ENCODE assay signal across 10 mouse cellular contexts in the genomic region with DNA sequence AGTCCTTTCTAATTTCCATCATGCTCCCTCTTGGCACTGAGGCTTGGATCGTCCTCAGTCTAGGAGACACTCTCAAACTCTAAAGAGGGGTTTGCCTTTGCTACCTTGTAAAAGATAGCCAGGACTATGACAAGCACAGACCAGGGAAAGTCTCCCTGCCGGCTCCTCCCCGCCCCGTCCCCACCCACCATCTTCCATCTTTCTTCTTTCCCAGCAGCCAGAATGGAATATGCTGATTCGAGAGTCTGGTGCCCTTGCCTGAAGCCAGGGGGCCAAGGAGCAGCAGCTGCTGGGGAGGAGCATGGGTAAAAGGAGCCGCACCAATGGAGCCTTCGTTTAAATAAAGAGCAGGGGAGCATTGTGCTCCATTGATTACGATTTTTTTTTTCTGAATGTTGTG.
DNase-seq lines count a peak whose midpoint lies in the region; ATAC-seq and TF ChIP-seq lines count a peak whose summit lies in the region.
"Had no signal": no experiment of that assay in that cellular context is flagged by ENCODE, and none has a peak within 500 bp of the region (broad histone marks: within the 10 kb centered on the region; RNA-seq: fewer than 3 reads in every experiment).

No protein-coding gene starts in this region.

- no peaks in the 10 kb centered on the region for H3K9me3 ChIP-seq in hindbrain, embryonic 10.5 days
- no peaks in the 10 kb centered on the region for H3K9me3 ChIP-seq in hindbrain, embryonic 16.5 days (ENCODE audit: control insufficient read depth, low read length)
- H3K9me3 ChIP-seq in embryonic facial prominence, embryonic 15.5 days (replicated peaks): no peaks in the 10 kb centered on the region
- no peaks in the 10 kb centered on the region for H3K9me3 ChIP-seq in midbrain, embryonic 12.5 days
- no peaks in the 10 kb centered on the region for H3K9me3 ChIP-seq in lung, postnatal 0 days (ENCODE audit: low read length)
- H3K9me3 ChIP-seq: heart, embryonic 15.5 days had no signal

- H3K4me1 ChIP-seq in hindbrain, embryonic 10.5 days (replicated peaks): peaks cover 41% of the 10 kb centered on the region
- H3K4me1 ChIP-seq in hindbrain, embryonic 16.5 days (ENCODE audit: control insufficient read depth, insufficient read depth, low read depth, low read length): peaks cover 9% of the 10 kb centered on the region
- H3K4me1 ChIP-seq in embryonic facial prominence, embryonic 15.5 days: peaks cover 26% of the 10 kb centered on the region
- H3K4me1 ChIP-seq in midbrain, embryonic 12.5 days: peaks cover 38% of the 10 kb centered on the region
- H3K4me1 ChIP-seq in lung, postnatal 0 days (ENCODE audit: insufficient read depth, low read depth, low read length): peaks cover 7% of the 10 kb centered on the region; the same call in 1 of the 2 replicates

- no peak for TF ChIP-seq CTCF in lung, postnatal 0 days (IDR thresholded peaks at IDR 0.05)

- no peaks in the 10 kb centered on the region for H3K36me3 ChIP-seq in hindbrain, embryonic 10.5 days
- no peaks in the 10 kb centered on the region for H3K36me3 ChIP-seq in hindbrain, embryonic 16.5 days (ENCODE audit: control insufficient read depth, insufficient read depth, low read length)
- H3K36me3 ChIP-seq in embryonic facial prominence, embryonic 15.5 days: no peaks in the 10 kb centered on the region
- H3K36me3 ChIP-seq in midbrain, embryonic 12.5 days: no peaks in the 10 kb centered on the region
- H3K36me3 ChIP-seq in lung, postnatal 0 days (ENCODE audit: insufficient read depth, low read length): no peaks in the 10 kb centered on the region
- H3K36me3 ChIP-seq: heart, embryonic 15.5 days had no signal

- H3K4me3 ChIP-seq in hindbrain, embryonic 10.5 days: no peak overlapping the region
- no peak overlapping the region for H3K4me3 ChIP-seq in hindbrain, embryonic 16.5 days (ENCODE audit: low read length)
- no peak overlapping the region for H3K4me3 ChIP-seq in embryonic facial prominence, embryonic 15.5 days (replicated peaks)
- H3K4me3 ChIP-seq in midbrain, embryonic 12.5 days: no peak overlapping the region
- no peak overlapping the region for H3K4me3 ChIP-seq in lung, postnatal 0 days (ENCODE audit: low read depth, low read length)
- H3K4me3 ChIP-seq: heart, embryonic 15.5 days had no signal

- DNase-seq in hindbrain, embryonic 10.5 days (ENCODE audit: low spot score): peak; percentile 57
- DNase-seq in ES-CJ7 (ENCODE audit: low read depth, low spot score): peak; percentile 11
- no peak for DNase-seq in lung, postnatal 0 days (ENCODE audit: low spot score)
- DNase-seq in lung, postnatal 25 days (ENCODE audit: low spot score): no peak
- no peak for DNase-seq in kidney, postnatal 14 days

- H3K9ac ChIP-seq in hindbrain, embryonic 16.5 days (ENCODE audit: low read depth, low read length): no peak overlapping the region
- no peak overlapping the region for H3K9ac ChIP-seq in embryonic facial prominence, embryonic 15.5 days
- no peak overlapping the region for H3K9ac ChIP-seq in midbrain, embryonic 12.5 days (replicated peaks)
- no peak overlapping the region for H3K9ac ChIP-seq in lung, postnatal 0 days (replicated peaks; ENCODE audit: low read depth)
- H3K9ac ChIP-seq: heart, embryonic 15.5 days had no signal

- ATAC-seq in hindbrain, embryonic 16.5 days: no peak
- ATAC-seq in embryonic facial prominence, embryonic 15.5 days (ENCODE audit: insufficient number of reproducible peaks, low FRiP score, low TSS enrichment, low read depth): 0 out of 2 replicates have a peak, but pooled peaks have one; percentile 5
- ATAC-seq in midbrain, embryonic 12.5 days (ENCODE audit: low FRiP score, low read depth): peak; percentile 54
- ATAC-seq in lung, postnatal 0 days: no peak

- peak overlapping the region; percentile 81 for H3K27ac ChIP-seq in hindbrain, embryonic 10.5 days
- H3K27ac ChIP-seq in hindbrain, embryonic 16.5 days (ENCODE audit: low read depth, low read length): no peak overlapping the region; the same call in 1 of the 2 replicates
- 0 out of 2 replicates have a peak overlapping the region, but pooled peaks have one; percentile 17 for H3K27ac ChIP-seq in embryonic facial prominence, embryonic 15.5 days (replicated peaks)
- peak overlapping the region; percentile 76 for H3K27ac ChIP-seq in midbrain, embryonic 12.5 days (replicated peaks)
- no peak overlapping the region for H3K27ac ChIP-seq in lung, postnatal 0 days (ENCODE audit: low read length)
- H3K27ac ChIP-seq: heart, embryonic 15.5 days; macrophage had no signal

- H3K4me2 ChIP-seq in hindbrain, embryonic 16.5 days (ENCODE audit: low read length): no peak overlapping the region
- no peak overlapping the region for H3K4me2 ChIP-seq in embryonic facial prominence, embryonic 15.5 days (replicated peaks)
- no peak overlapping the region for H3K4me2 ChIP-seq in midbrain, embryonic 12.5 days (replicated peaks)
- H3K4me2 ChIP-seq in lung, postnatal 0 days (replicated peaks; ENCODE audit: low read depth, low read length): no peak overlapping the region
- H3K4me2 ChIP-seq: heart, embryonic 15.5 days had no signal

- TF ChIP-seq EP300 in lung, postnatal 0 days (IDR thresholded peaks at IDR 0.05): no peak

- 25% methylated on average over 8 of the region's 8 CpGs for WGBS in hindbrain, embryonic 10.5 days
- WGBS in hindbrain, embryonic 16.5 days: 18% methylated on average over 8 of the region's 8 CpGs
- WGBS in embryonic facial prominence, embryonic 15.5 days: 38% methylated on average over 8 of the region's 8 CpGs
- WGBS in midbrain, embryonic 12.5 days: 21% methylated on average over 8 of the region's 8 CpGs
- 61% methylated on average over 8 of the region's 8 CpGs for WGBS in lung, postnatal 0 days

- peaks cover 8% of the 10 kb centered on the region; the same call in 1 of the 2 replicates for H3K27me3 ChIP-seq in hindbrain, embryonic 10.5 days (ENCODE audit: insufficient read depth, poor library complexity, severe bottlenecking)
- no peaks in the 10 kb centered on the region for H3K27me3 ChIP-seq in hindbrain, embryonic 16.5 days (replicated peaks; ENCODE audit: control insufficient read depth, insufficient read depth, low read length)
- no peaks in the 10 kb centered on the region; the same call in 1 of the 2 replicates for H3K27me3 ChIP-seq in embryonic facial prominence, embryonic 15.5 days
- H3K27me3 ChIP-seq in midbrain, embryonic 12.5 days: 0 out of 2 replicates have a peak, but pooled peaks cover 3% of the 10 kb centered on the region
- no peaks in the 10 kb centered on the region for H3K27me3 ChIP-seq in lung, postnatal 0 days (replicated peaks; ENCODE audit: insufficient read depth, low read length)

Comparison
In these comparisons a context has a peak if more than half of its experiments do, and no peak if none do; other contexts are left out.
1. H3K27ac ChIP-seq: peak in hindbrain, embryonic 10.5 days (single experiment), embryonic facial prominence, embryonic 15.5 days (single experiment) and midbrain, embryonic 12.5 days (single experiment); none in hindbrain, embryonic 16.5 days (single experiment) and lung, postnatal 0 days (single experiment).
2. DNase-seq: peak in hindbrain, embryonic 10.5 days (single experiment) and ES-CJ7 (single experiment); none in lung, postnatal 0 days (single experiment), lung, postnatal 25 days (single experiment) and kidney, postnatal 14 days (single experiment).
3. ATAC-seq: peak in embryonic facial prominence, embryonic 15.5 days (single experiment) and midbrain, embryonic 12.5 days (single experiment); none in hindbrain, embryonic 16.5 days (single experiment) and lung, postnatal 0 days (single experiment).